Mouse (Mus musculus): Measurements from ENCODE around the gene Gspt1.

DNA sequence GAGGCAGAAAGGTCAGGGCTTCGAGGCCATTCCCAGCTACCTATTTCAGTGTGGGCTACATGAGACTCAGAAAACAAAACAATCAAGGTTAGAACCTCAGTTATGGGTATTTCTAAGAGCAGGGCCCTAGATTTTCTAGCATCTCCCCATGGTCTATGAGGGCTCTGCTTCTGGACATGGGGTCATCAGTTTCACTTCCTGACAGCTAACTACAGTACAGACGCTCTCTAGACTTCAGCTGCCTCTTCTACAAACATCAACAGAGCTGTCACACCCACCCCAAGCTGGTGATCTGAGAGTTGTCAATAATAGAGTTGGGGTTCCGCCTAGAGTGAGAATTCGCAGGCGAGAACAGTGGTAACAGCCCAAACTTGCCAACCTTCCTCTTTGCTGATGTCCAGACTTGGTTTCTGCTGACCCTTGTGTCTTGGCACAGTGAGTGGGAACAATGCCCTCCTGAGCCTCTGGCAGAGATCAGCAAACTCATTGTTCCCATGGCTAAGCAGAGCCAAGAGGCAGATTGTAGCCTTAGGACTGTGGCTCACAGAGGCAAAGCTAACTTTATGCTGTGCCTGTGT lies 28.6 kb upstream of the Gspt1 start:
- TF ChIP-seq NRF1 (IDR thresholded peaks at IDR 0.05; ENCODE audit: insufficient read depth, low read depth, low read length, poor library complexity, severe bottlenecking) (no peak), SMC3 (IDR thresholded peaks at IDR 0.05; ENCODE audit: low read depth, low read length) (no peak), POLR2AphosphoS2 (IDR thresholded peaks at IDR 0.05; ENCODE audit: low read length) (no peak), POLR2A (IDR thresholded peaks at IDR 0.05; ENCODE audit: control insufficient read depth in 1 of 2, insufficient read depth in 1 of 2, low read depth in 1 of 2, low read length in 2 of 2, poor library complexity in 1 of 2) (no peak), TCF12 (IDR thresholded peaks at IDR 0.05; ENCODE audit: low read depth, low read length) (no peak), EP300 (IDR thresholded peaks at IDR 0.05; ENCODE audit: low read depth in 1 of 2, low read length in 2 of 2) (no peak), CTCF (IDR thresholded peaks at IDR 0.05 in 2 of 3, conservative IDR thresholded peaks at IDR 0.05 in 1 of 3; ENCODE audit: control insufficient read depth in 1 of 3, insufficient read depth in 1 of 3, low read depth in 2 of 3, low read length in 3 of 3, poor library complexity in 1 of 3, severe bottlenecking in 1 of 3) (no peak), CHD2 (IDR thresholded peaks at IDR 0.05; ENCODE audit: low read length) (no peak)

All from MEL (cell line).